Mouse (Mus musculus) left cerebral cortex, postnatal 4 days (tissue): ENCODE data around the gene Slc27a1. TPM values are rescaled to one million over a fixed set of nuclear protein-coding genes. Genes with fewer than 3 reads are reported as not detected.

Experiments
- DNase-seq: peaks from one replicate; pipeline ENCODE4 v3.0.0-alpha.2; 2022
- intact Hi-C: fragments of 180-260 bp; cut with DNase I; formaldehyde crosslinking; loops from one replicate; pipeline ENCODE4 v1.15.1; 2025
- total RNA-seq, 2 experiments: library from RNA; stranded (reverse); gene quantifications; 2 replicates each; pipeline ENCODE4 v1.2.3; 2021

Gene Slc27a1
- total RNA-seq, 2 experiments from 2014 or later, result 60.5 to 71.1 TPM

GRCm38 (mm10) chr8:71604021-71604420, 35.3 kb downstream of the Slc27a1 start:
- DNase-seq, result no peak

GRCm38 (mm10) chr8:71610822-71611651, 42.4 kb downstream of the Slc27a1 start, which contains the start of gene Colgalt1:
Gene Colgalt1, plus strand, starts transcription at chr8:71610998.
- intact Hi-C loops, result no loop called here

More at GRCm38 (mm10) chr8:71604021-71604420, 35.3 kb downstream of the Slc27a1 start:
- intact Hi-C loops, result no loop called here

GRCm38 (mm10) chr8:71612141-71612540, 43.5 kb downstream of the Slc27a1 start:
- no peak for DNase-seq
- intact Hi-C loops, result no loop called here

More at GRCm38 (mm10) chr8:71610822-71611651, 42.4 kb downstream of the Slc27a1 start, which contains the start of gene Colgalt1:
- peak; percentile 97 for DNase-seq

GRCm38 (mm10) chr8:71613418-71613817, 44.7 kb downstream of the Slc27a1 start:
- intact Hi-C loops, result no loop called here
- DNase-seq, result no peak

GRCm38 (mm10) chr8:71619786-71620185, 51.1 kb downstream of the Slc27a1 start:
- DNase-seq, result no peak
- intact Hi-C loops, result no loop called here

GRCm38 (mm10) chr8:71625088-71625487, 56.4 kb downstream of the Slc27a1 start:
- intact Hi-C loops, result no loop called here
- no peak for DNase-seq

- intact Hi-C loops, result no loop called here
These were observed 58.1 kb downstream of the Slc27a1 start for GRCm38 (mm10) chr8:71626753-71627152.

GRCm38 (mm10) chr8:71627265-71628099, 58.8 kb downstream of the Slc27a1 start:
- DNase-seq, result no peak
- intact Hi-C loops, result no loop called here

More at GRCm38 (mm10) chr8:71626753-71627152, 58.1 kb downstream of the Slc27a1 start:
- DNase-seq, result no peak

- intact Hi-C loops, result no loop called here
These were observed 59.9 kb downstream of the Slc27a1 start for GRCm38 (mm10) chr8:71628396-71629095.

GRCm38 (mm10) chr8:71629096-71629697, 60.5 kb downstream of the Slc27a1 start:
- intact Hi-C loops, result no loop called here
- peak; percentile 94 for DNase-seq

More at GRCm38 (mm10) chr8:71628396-71629095, 59.9 kb downstream of the Slc27a1 start:
- DNase-seq, result no peak

GRCm38 (mm10) chr8:71629781-71630212, 61.1 kb downstream of the Slc27a1 start:
- intact Hi-C loops, result no loop called here
- DNase-seq, result peak; percentile 53

GRCm38 (mm10) chr8:71630761-71631160, 62.1 kb downstream of the Slc27a1 start:
- DNase-seq, result no peak
- intact Hi-C loops, result no loop called here

GRCm38 (mm10) chr8:71631897-71632296, 63.2 kb downstream of the Slc27a1 start:
- intact Hi-C loops, result no loop called here
- DNase-seq, result no peak

GRCm38 (mm10) chr8:71633164-71633563, 64.5 kb downstream of the Slc27a1 start:
- peak; percentile 51 for DNase-seq
- intact Hi-C loops, result no loop called here

- peak; percentile 58 for DNase-seq
- intact Hi-C loops, result no loop called here
These were observed 65.4 kb downstream of the Slc27a1 start for GRCm38 (mm10) chr8:71633981-71634667.
